Mouse (Mus musculus) embryo, embryonic 9.5 days (tissue): ENCODE data around the gene Moxd2.

Source experiments
- DNase-seq: peaks from one replicate; pipeline ENCODE4 v3.0.0-alpha.2; 2017; ENCODE audit errors: extremely low spot score

Moxd2 gene

GRCm38 (mm10) chr6:40887394-40887793, at the start of gene Moxd2:
TSS of gene Moxd2 (minus strand) at chr6:40887494.
- DNase-seq = no peak

- DNase-seq = no peak
These were observed 32.7 kb upstream of the Moxd2 start for GRCm38 (mm10) chr6:40919954-40920353.

- DNase-seq = no peak
These were observed 13.0 kb upstream of the Moxd2 start, which contains the start of gene Prss58 for GRCm38 (mm10) chr6:40900287-40900686. TSS of gene Prss58 (minus strand) at chr6:40900387.

DNA sequence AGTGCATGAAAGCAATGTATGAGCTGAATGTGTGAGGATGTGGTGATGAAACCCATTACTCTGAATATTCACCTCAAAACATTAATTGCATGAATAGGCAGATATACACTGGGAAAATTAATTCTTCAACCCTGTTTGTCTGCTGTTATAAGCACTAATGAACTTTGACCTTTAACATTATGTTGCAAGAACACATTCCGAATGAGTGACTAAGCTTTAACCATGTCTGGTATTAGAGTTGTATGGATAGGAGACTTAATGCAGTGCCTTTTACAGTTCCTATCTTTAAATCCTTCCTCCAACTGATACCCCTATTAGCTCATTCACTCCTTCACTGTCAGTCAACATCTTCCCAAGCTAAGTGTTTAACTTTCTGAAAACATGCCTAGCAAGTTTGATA, 7.4 kb upstream of the Moxd2 start:
- no peak for DNase-seq

DNA sequence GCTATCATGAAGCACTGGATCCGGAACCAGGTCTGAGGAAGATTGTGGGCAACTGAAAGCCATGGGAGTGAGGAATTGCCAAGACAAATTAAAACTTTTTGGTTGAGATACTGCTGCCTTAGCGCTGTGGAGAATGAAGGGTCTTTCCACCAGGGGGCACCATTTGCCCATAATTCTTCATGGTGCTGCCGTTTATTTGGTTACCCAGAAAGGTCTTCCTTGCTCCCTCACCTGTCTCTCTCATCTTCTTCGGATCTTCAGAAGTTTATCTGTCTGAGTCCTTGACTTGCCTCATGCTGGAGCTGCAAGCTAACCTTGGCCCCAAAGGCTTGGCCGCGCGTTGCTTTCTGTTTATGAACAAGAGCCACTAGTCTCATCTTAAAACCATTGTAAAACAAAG, 6.3 kb upstream of the Moxd2 start:
- DNase-seq = peak; percentile 45

DNA sequence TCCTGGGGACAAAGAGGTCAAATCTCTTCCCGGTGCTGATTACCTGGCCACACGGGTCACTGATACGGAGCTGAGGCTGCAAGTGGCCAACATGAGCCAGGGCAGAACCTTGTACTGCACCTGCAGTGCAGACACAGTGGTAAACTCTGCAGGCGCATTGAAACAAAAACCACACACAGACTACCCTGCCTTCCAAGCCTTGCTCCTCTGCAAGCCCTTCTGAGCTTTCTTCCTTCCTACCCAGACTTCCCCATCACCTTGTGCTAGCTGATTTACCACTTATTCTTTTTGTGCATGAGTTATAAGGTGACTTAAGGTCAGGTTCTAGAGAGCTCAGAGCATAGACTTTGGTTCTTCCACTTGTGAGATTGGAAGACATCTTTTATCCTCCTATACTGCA, 4.5 kb upstream of the Moxd2 start:
- no peak for DNase-seq

- no peak for DNase-seq
These were observed 3.7 kb upstream of the Moxd2 start for GRCm38 (mm10) chr6:40890973-40891372.

- DNase-seq = no peak
These were observed 42.0 kb downstream of the Moxd2 start for GRCm38 (mm10) chr6:40845283-40845682.
